Mouse (Mus musculus): ENCODE data around the gene H2afx. TPM values are rescaled to one million over a fixed set of nuclear protein-coding genes. Genes with fewer than 3 reads are reported as not detected.
"Not testable (repeated sequence)": the region's sequence is repeated elsewhere in the genome, so short reads cannot be mapped to it uniquely, and the experiment has no call there.

Gene H2afx
- total and polyA plus RNA-seq, 2 experiments: 5.6 to 23.6 TPM

- Histone ChIP-seq H3K4me1 (ENCODE audit: control insufficient read depth, insufficient read depth, low read length) (peaks cover 3% of the 10 kb centered on the region; the same call in 1 of the 2 replicates), H3K4me3 (ENCODE audit: insufficient read depth, low read depth, low read length) (peak overlapping the region; percentile 13), H3K36me3 (ENCODE audit: control insufficient read depth, insufficient read depth, low read length) (peaks cover 20% of the 10 kb centered on the region; the same call in 1 of the 2 replicates), H3K27me3 (ENCODE audit: control insufficient read depth, insufficient read depth, low read length) (no peaks in the 10 kb centered on the region), H3K27ac (replicated peaks; ENCODE audit: insufficient read depth, low read depth, low read length) (peak overlapping the region; percentile 1), H3K79me2 (ENCODE audit: control insufficient read depth, insufficient read depth, low read length) (peaks cover 8% of the 10 kb centered on the region; the same call in 1 of the 2 replicates), H3K9ac (ENCODE audit: low read depth, low read length) (no peak overlapping the region)
- WGBS: 79% methylated on average over 5 of the region's 5 CpGs
- DNase-seq (ENCODE audit: extremely low read depth, low read depth, low spot score): no peak
- TF ChIP-seq CTCF (IDR thresholded peaks at IDR 0.05; ENCODE audit: low read depth, low read length) (no peak), POLR2A (IDR thresholded peaks at IDR 0.05; ENCODE audit: extremely low read depth, insufficient read depth, low read length) (no peak)
These were observed 6.6 kb upstream of the H2afx start for GRCm38 (mm10) chr9:44327926-44328325.

GRCm38 (mm10) chr9:44330736-44331135, 3.8 kb upstream of the H2afx start:
- 88% methylated on average over 6 of the region's 6 CpGs for WGBS
- Histone ChIP-seq H3K27me3 (ENCODE audit: control insufficient read depth, insufficient read depth, low read length) (no peaks in the 10 kb centered on the region), H3K36me3 (ENCODE audit: control insufficient read depth, insufficient read depth, low read length) (peaks cover 26% of the 10 kb centered on the region; the same call in 1 of the 2 replicates), H3K27ac (replicated peaks; ENCODE audit: insufficient read depth, low read depth, low read length) (no peak overlapping the region), H3K4me1 (ENCODE audit: control insufficient read depth, insufficient read depth, low read length) (0 out of 2 replicates have a peak, but pooled peaks cover 2% of the 10 kb centered on the region), H3K9ac (ENCODE audit: low read depth, low read length) (no peak overlapping the region), H3K79me2 (ENCODE audit: control insufficient read depth, insufficient read depth, low read length) (peaks cover 8% of the 10 kb centered on the region; the same call in 1 of the 2 replicates), H3K4me3 (ENCODE audit: insufficient read depth, low read depth, low read length) (no peak overlapping the region)
- no peak for DNase-seq (ENCODE audit: extremely low read depth, low read depth, low spot score)
- TF ChIP-seq POLR2A (IDR thresholded peaks at IDR 0.05; ENCODE audit: extremely low read depth, insufficient read depth, low read length) (no peak), CTCF (IDR thresholded peaks at IDR 0.05; ENCODE audit: low read depth, low read length) (no peak)

- Histone ChIP-seq H3K27ac (replicated peaks; ENCODE audit: insufficient read depth, low read depth, low read length) (no peak overlapping the region), H3K4me1 (ENCODE audit: control insufficient read depth, insufficient read depth, low read length) (peaks cover 6% of the 10 kb centered on the region), H3K27me3 (ENCODE audit: control insufficient read depth, insufficient read depth, low read length) (no peaks in the 10 kb centered on the region), H3K36me3 (ENCODE audit: control insufficient read depth, insufficient read depth, low read length) (peaks cover 26% of the 10 kb centered on the region; the same call in 1 of the 2 replicates), H3K9ac (ENCODE audit: low read depth, low read length) (no peak overlapping the region), H3K4me3 (ENCODE audit: insufficient read depth, low read depth, low read length) (no peak overlapping the region), H3K79me2 (ENCODE audit: control insufficient read depth, insufficient read depth, low read length) (no peaks in the 10 kb centered on the region; the same call in 1 of the 2 replicates)
- WGBS: 94% methylated on average over 13 of the region's 13 CpGs
- DNase-seq (ENCODE audit: extremely low read depth, low read depth, low spot score): no peak
- no peak for TF ChIP-seq CTCF (IDR thresholded peaks at IDR 0.05; ENCODE audit: low read depth, low read length)
These were observed 1.4 kb upstream of the H2afx start for GRCm38 (mm10) chr9:44332918-44333638.

- Histone ChIP-seq H3K27ac (replicated peaks; ENCODE audit: insufficient read depth, low read depth, low read length) (peak overlapping the region; percentile 62), H3K9ac (ENCODE audit: low read depth, low read length) (peak overlapping the region; percentile 91), H3K4me3 (ENCODE audit: insufficient read depth, low read depth, low read length) (peak overlapping the region; percentile 75), H3K4me1 (ENCODE audit: control insufficient read depth, insufficient read depth, low read length) (peaks cover 6% of the 10 kb centered on the region), H3K36me3 (ENCODE audit: control insufficient read depth, insufficient read depth, low read length) (peaks cover 24% of the 10 kb centered on the region; the same call in 1 of the 2 replicates), H3K27me3 (ENCODE audit: control insufficient read depth, insufficient read depth, low read length) (no peaks in the 10 kb centered on the region), H3K79me2 (ENCODE audit: control insufficient read depth, insufficient read depth, low read length) (no peaks in the 10 kb centered on the region; the same call in 1 of the 2 replicates)
- TF ChIP-seq CTCF (IDR thresholded peaks at IDR 0.05; ENCODE audit: low read depth, low read length): no peak
- no peak for TF ChIP-seq POLR2A (IDR thresholded peaks at IDR 0.05; ENCODE audit: extremely low read depth, insufficient read depth, low read length)
- DNase-seq (ENCODE audit: extremely low read depth, low read depth, low spot score): peak; percentile 68
- under 1% methylated on average over 46 of the region's 50 CpGs for WGBS
These were observed 1.0 kb downstream of the H2afx start for GRCm38 (mm10) chr9:44335331-44336092.

- Histone ChIP-seq H3K4me3 (ENCODE audit: insufficient read depth, low read depth, low read length) (no peak overlapping the region), H3K79me2 (ENCODE audit: control insufficient read depth, insufficient read depth, low read length) (no peaks in the 10 kb centered on the region; the same call in 1 of the 2 replicates), H3K27ac (replicated peaks; ENCODE audit: insufficient read depth, low read depth, low read length) (no peak overlapping the region), H3K36me3 (ENCODE audit: control insufficient read depth, insufficient read depth, low read length) (peaks cover 21% of the 10 kb centered on the region; the same call in 1 of the 2 replicates), H3K27me3 (ENCODE audit: control insufficient read depth, insufficient read depth, low read length) (no peaks in the 10 kb centered on the region), H3K4me1 (ENCODE audit: control insufficient read depth, insufficient read depth, low read length) (peaks cover 6% of the 10 kb centered on the region), H3K9ac (ENCODE audit: low read depth, low read length) (peak overlapping the region; percentile 55; the same call in 1 of the 2 replicates)
- 16% methylated on average over 5 of the region's 5 CpGs for WGBS
- no peak for TF ChIP-seq POLR2A (IDR thresholded peaks at IDR 0.05; ENCODE audit: extremely low read depth, insufficient read depth, low read length)
- TF ChIP-seq CTCF (IDR thresholded peaks at IDR 0.05; ENCODE audit: low read depth, low read length): no peak
- DNase-seq (ENCODE audit: extremely low read depth, low read depth, low spot score): no peak
These were observed 1.6 kb downstream of the H2afx start for GRCm38 (mm10) chr9:44336093-44336406.

GRCm38 (mm10) chr9:44336513-44336912, 2.0 kb downstream of the H2afx start:
- WGBS: 53% methylated on average over 4 of the region's 4 CpGs
- H3K27ac ChIP-seq (replicated peaks; ENCODE audit: insufficient read depth, low read depth, low read length); H3K27me3 ChIP-seq (ENCODE audit: control insufficient read depth, insufficient read depth, low read length); DNase-seq (ENCODE audit: extremely low read depth, low read depth, low spot score); H3K4me3 ChIP-seq (ENCODE audit: insufficient read depth, low read depth, low read length); H3K4me1 ChIP-seq (ENCODE audit: control insufficient read depth, insufficient read depth, low read length); H3K9ac ChIP-seq (ENCODE audit: low read depth, low read length); H3K79me2 ChIP-seq (ENCODE audit: control insufficient read depth, insufficient read depth, low read length): not testable (repeated sequence)
- H3K36me3 ChIP-seq (ENCODE audit: control insufficient read depth, insufficient read depth, low read length): peaks cover 20% of the 10 kb centered on the region; the same call in 1 of the 2 replicates
